Mouse (Mus musculus) G1E (cell line): ENCODE measurements at regions not wholly inside any gene's neighbourhood (a gene's known extent, or its start where the extent isn't known, plus 50 kb on each side); places are given as distances from the start of the nearest gene placed in this dataset.

Experiments
- CTCF ChIP-seq: IDR thresholded peaks from 2 replicates; pipeline ENCODE4 v1.5.1; 2012; ENCODE audit warnings: low read depth, low read length, inconsistent platforms, mixed read lengths
- GATA1 ChIP-seq: IDR thresholded peaks from 2 replicates; pipeline ENCODE4 v1.6.1; 2012; ENCODE audit warnings: borderline replicate concordance, low read length, inconsistent platforms, mixed read lengths
- GATA2 ChIP-seq: IDR thresholded peaks from 2 replicates; pipeline ENCODE4 v1.6.1; 2012; ENCODE audit warnings: low read depth, low read length, inconsistent platforms, borderline replicate concordance
- POLR2AphosphoS5 ChIP-seq: IDR thresholded peaks from 2 replicates; pipeline ENCODE4 v1.6.1; 2012; ENCODE audit warnings: low read depth, low read length, inconsistent platforms; ENCODE audit not compliant: insufficient replicate concordance
- TAL1 ChIP-seq: conservative IDR thresholded peaks from 2 replicates; pipeline ENCODE4 v1.6.1; 2012; ENCODE audit warnings: low read depth, low read length, inconsistent platforms, mixed read lengths

GRCm38 (mm10) chr8:126153955-126154354 is 144.4 kb upstream of the Slc35f3 start:
- TF ChIP-seq CTCF (no peak), GATA1 (no peak), GATA2 (no peak), TAL1 (no peak), POLR2AphosphoS5 (no peak)
